Mouse (Mus musculus) kidney, adult 10 weeks (tissue): ENCODE data around the gene Arpin. TPM values are rescaled to one million over a fixed set of nuclear protein-coding genes. Genes with fewer than 3 reads are reported as not detected.

Experiments
- polyA plus RNA-seq: library from polyadenylated mRNA; stranded (reverse); fragments of 350-450 nt; fragmentation: Illumina TruSeq; extraction: RNeasy Lipid Tissue Mini Kit (QIAGEN cat#74804); gene quantifications from one replicate; pipeline ENCODE4 v1.2.3, GENCODE M21; 2014; ENCODE audit warnings: low read depth, low replicate concordance

Gene Arpin
- polyA plus RNA-seq = 10.0 TPM

GRCm38 (mm10) chr7:79934862-79935510 lies at the start of gene Arpin:
Arpin (minus strand) TSS chr7:79935359.

GRCm38 (mm10) chr7:79920344-79920983 lies 14.7 kb downstream of the Arpin start, which contains the start of gene Ap3s2:
Ap3s2 (minus strand) TSS chr7:79920649.

Other genes starting within 250 kb of the Arpin start
- 0.20 TPM for gene Kif7, start 219.6 kb downstream of the Arpin start, polyA plus RNA-seq
- 1.1 TPM for gene Plin1, start 202.5 kb downstream of the Arpin start, polyA plus RNA-seq
- 40.0 TPM for gene Pex11a, start 192.2 kb downstream of the Arpin start, polyA plus RNA-seq
- gene Wdr93, start 192.2 kb downstream of the Arpin start, polyA plus RNA-seq = 1.5 TPM
- not detected for gene Mesp1, start 141.6 kb downstream of the Arpin start, polyA plus RNA-seq
- not detected for gene Mesp2, start 124.6 kb downstream of the Arpin start, polyA plus RNA-seq
- 36.1 TPM for gene Anpep, start 74.3 kb downstream of the Arpin start, polyA plus RNA-seq
- gene Ap3s2, start 14.7 kb downstream of the Arpin start, polyA plus RNA-seq = 42.6 TPM
- gene Zfp710, start 89.5 kb upstream of the Arpin start, polyA plus RNA-seq = 0.73 TPM
- 35.3 TPM for gene Idh2, start 180.0 kb upstream of the Arpin start, polyA plus RNA-seq